Mouse (Mus musculus): ENCODE data around the gene AC170998.1.

- TF ChIP-seq FOSL1 (IDR thresholded peaks at IDR 0.05; ENCODE audit: insufficient read depth, low read length, poor library complexity, severe bottlenecking) = no peak
- TF ChIP-seq USF1 (IDR thresholded peaks at IDR 0.05; ENCODE audit: low read depth) = no peak
- TF ChIP-seq CTCF (IDR thresholded peaks at IDR 0.05; ENCODE audit: control insufficient read depth, insufficient read depth, insufficient read length) = no peak
- no peak for TF ChIP-seq CEBPB (IDR thresholded peaks at IDR 0.05; ENCODE audit: low read depth)
- TF ChIP-seq MAX (IDR thresholded peaks at IDR 0.05) = no peak
- TF ChIP-seq MYOG (IDR thresholded peaks at IDR 0.05; ENCODE audit: control insufficient read depth, extremely low read depth, insufficient read length) = no peak
Observed at GRCm38 (mm10) chr17:28694832-28695231, 31.1 kb upstream of the AC170998.1 start.
